Mouse (Mus musculus) layer of hippocampus, postnatal 25 days (tissue): Measurements from ENCODE around the gene Hspa12a. TPM values are rescaled to one million over a fixed set of nuclear protein-coding genes. Genes with fewer than 3 reads are reported as not detected.
A peak's percentile ranks its signal among the peaks of the same experiment; 100 is the strongest.

Experiments used
- DNase-seq, 2 experiments: peaks; one replicate each; pipeline ENCODE4 v3.0.0; 2022; ENCODE audit warnings: mixed read lengths in 2 of 2, low spot score in 1 of 2; ENCODE audit errors: extremely low spot score in 1 of 2
- total RNA-seq, 2 experiments: library from RNA; stranded (reverse); gene quantifications; 2 replicates each; pipeline ENCODE4 v1.2.3; 2021

Hspa12a gene
- total RNA-seq, 2 experiments from 2014 or later = 236 to 241 TPM

GRCm38 (mm10) chr19:58861174-58861760, 82.2 kb downstream of the Hspa12a start:
- no peak for DNase-seq

GRCm38 (mm10) chr19:58860255-58861173, 82.9 kb downstream of the Hspa12a start:
- DNase-seq = peak; percentile 68 to 70

- no peak for DNase-seq
These were observed 83.6 kb downstream of the Hspa12a start for GRCm38 (mm10) chr19:58859831-58860254.

GRCm38 (mm10) chr19:58859357-58859756, 84.1 kb downstream of the Hspa12a start:
- no peak for DNase-seq

GRCm38 (mm10) chr19:58856129-58856855, 87.2 kb downstream of the Hspa12a start:
- DNase-seq = no peak

- no peak for DNase-seq
These were observed 88.6 kb downstream of the Hspa12a start for GRCm38 (mm10) chr19:58854899-58855298.

GRCm38 (mm10) chr19:58853036-58853735, 90.3 kb downstream of the Hspa12a start:
- no peak for DNase-seq

GRCm38 (mm10) chr19:58850719-58851466, 92.6 kb downstream of the Hspa12a start:
- no peak for DNase-seq

GRCm38 (mm10) chr19:58849333-58850131, 93.9 kb downstream of the Hspa12a start:
- DNase-seq = no peak

GRCm38 (mm10) chr19:58843606-58844005, 99.8 kb downstream of the Hspa12a start:
- DNase-seq = no peak

GRCm38 (mm10) chr19:58840721-58841271, 102.7 kb downstream of the Hspa12a start:
- no peak for DNase-seq

GRCm38 (mm10) chr19:58839806-58840205, 103.6 kb downstream of the Hspa12a start:
- DNase-seq = no peak

GRCm38 (mm10) chr19:58839345-58839744, 104.1 kb downstream of the Hspa12a start:
- DNase-seq = no peak

GRCm38 (mm10) chr19:58838706-58839105, 104.7 kb downstream of the Hspa12a start:
- DNase-seq = no peak

GRCm38 (mm10) chr19:58833639-58834180, 109.7 kb downstream of the Hspa12a start:
- no peak for DNase-seq

- DNase-seq = no peak
These were observed 110.5 kb downstream of the Hspa12a start for GRCm38 (mm10) chr19:58832988-58833387.

GRCm38 (mm10) chr19:58831280-58831922, 112.1 kb downstream of the Hspa12a start:
- DNase-seq = no peak

- DNase-seq = no peak
These were observed 113.3 kb downstream of the Hspa12a start for GRCm38 (mm10) chr19:58830182-58830581.
